Mouse (Mus musculus) urinary bladder, adult 18-20 months (tissue): ENCODE data around the gene Dnajc11.

Experiments used
- DNase-seq, 2 experiments: peaks; one replicate each; pipeline ENCODE4 v3.0.0; 2022; ENCODE audit warnings: low spot score in 2 of 2, mixed read lengths in 2 of 2

Gene Dnajc11

DNA sequence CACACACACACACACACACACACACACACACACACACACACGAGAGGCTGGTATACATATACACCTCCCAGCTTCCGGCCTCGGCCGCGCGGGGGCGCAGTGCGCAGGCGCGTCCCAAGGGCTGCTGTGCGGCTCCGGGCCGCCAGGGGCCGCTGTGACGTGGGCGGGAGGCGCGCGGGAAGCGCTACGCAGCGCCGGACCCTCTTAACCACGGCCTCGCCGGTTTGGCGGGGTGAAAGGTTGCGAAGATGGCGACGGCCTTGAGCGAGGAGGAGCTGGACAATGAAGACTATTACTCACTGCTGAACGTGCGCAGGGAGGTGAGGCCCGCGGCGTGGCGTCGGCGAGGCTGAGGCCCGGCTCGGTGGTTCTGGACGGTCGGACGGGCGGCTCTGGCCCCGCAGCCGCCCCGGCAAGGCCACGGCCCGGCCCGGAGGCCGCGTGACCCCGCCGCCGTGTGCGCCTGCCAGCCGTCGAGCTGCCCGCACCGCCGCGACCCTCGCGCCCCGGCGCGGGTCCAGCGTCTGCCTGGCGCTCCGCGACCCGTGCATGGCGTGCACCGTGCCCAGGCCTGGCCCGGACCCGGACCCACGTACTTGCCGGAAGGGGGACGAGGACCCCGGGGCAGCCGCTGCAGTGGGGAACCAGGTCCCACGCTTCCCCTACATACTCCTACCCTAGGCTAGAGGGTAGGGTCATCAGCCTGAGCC lies at the start of gene Dnajc11:
Gene Dnajc11 (plus strand): TSS at position 187 of the 710 bp plus-strand sequence.
- DNase-seq: peak; percentile 88 to 93

DNA sequence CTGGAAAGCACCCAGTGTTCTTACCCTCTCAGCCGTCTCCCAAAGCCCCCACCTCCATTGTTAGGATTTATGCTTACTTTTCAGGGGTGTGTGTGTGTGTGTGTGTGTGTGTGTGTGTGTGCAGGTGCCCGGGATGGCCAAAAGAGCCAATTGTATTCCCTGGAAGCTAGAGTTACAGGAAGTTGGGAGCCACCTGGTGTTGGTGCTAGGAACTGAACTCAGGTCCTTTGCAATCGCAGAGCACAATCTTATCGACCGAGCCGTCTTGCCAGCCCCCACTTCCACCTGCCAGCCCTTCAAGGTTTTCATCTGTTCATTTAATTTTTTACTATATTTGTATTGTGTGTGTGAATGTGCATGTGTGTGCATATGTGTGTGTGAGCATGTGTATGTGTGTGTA lies 40.2 kb upstream of the Dnajc11 start:
- no peak for DNase-seq

DNA sequence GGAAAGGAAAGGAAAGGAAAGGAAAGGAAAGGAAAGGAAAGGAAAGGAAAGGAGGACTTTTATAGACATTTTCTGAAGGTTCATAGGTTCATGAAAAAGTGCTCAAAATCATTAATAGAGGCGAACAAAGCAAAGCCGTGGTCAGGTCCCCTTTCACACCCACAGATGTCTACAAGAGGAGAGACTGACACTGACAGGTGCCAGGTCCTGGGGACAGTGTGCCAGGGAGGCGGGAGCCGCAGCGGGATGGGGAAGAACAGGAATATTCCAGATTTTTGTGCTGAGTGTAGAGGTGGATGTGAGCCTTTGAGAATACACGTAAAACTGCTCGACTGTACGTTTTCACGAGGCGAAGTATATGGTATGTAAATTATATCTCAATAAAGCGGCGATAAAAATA lies 38.6 kb upstream of the Dnajc11 start:
- DNase-seq: no peak

DNA sequence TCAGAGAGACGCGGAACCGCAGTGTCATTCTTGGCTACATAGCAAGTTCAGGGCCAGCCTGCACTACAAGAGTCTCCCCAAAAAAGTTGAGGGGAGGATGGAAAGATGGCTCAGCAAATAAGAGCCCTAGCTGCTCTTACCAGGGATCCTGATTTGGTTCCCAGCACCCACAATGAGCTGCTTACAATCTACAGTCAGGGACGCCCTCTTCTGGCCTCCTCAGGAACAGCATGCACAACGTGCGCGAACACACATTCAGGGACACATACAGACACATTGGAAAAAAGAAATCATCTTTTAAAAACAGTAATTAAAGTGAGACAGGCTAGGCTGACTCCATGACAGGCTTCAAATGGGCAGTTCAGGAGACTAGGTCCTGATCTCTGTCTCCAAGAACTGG lies 37.9 kb upstream of the Dnajc11 start:
- no peak for DNase-seq

DNA sequence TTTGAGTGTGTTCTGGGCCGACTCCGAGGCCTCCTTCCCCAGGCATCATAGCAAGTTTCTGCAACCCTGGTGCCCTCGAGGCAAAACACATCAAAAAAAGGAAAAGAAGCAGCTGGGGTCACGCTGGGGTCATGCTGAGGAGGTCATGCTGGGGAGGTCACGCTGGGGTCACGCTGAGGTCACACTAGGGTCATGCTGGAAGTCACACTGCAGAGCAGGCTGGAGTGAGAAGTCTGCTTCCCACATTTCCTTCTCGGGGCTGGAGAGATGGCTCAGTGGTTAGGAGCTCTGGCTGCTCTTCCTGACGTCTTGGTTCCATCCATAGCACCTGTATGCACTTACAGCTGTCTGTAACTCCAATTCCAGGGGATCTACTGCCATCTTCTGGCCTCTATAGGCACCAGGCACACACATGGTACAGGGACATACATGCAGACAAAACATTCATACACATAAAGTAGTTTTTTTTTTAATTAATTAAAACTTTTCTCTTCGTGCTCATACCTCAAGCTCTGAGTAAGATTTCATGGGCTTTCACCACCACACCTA lies 36.3 kb upstream of the Dnajc11 start:
- no peak for DNase-seq

DNA sequence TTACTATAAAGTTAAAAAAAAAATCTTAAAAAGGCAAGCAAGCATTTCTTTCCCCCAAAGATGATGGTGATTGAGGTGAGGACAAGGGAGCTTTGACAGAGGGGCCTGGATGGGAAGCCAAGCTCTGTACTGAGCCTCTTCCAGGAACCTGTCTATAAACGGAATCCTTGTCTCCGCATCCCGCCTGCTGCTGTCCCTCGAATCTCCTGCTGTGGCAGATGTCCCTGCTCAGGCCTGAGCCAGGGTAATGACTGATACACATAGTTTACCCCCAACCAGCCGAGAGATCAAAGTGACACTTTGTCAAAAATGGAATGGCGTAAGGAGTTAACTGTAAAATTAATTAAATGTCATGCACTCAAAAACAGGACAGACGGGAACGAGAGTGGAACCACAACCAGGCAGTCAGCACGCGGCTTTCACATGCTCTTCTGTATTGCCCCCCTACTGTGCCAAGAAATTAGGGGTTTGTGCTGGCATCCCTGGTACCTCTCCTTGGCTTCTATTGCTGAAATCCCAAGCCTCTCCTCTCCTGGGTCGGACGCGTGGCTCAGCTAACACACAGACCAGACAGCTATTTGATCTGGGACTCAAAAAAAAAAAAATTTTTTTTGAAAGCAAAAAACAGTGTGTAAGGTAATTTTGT lies 34.8 kb upstream of the Dnajc11 start:
- no peak for DNase-seq

DNA sequence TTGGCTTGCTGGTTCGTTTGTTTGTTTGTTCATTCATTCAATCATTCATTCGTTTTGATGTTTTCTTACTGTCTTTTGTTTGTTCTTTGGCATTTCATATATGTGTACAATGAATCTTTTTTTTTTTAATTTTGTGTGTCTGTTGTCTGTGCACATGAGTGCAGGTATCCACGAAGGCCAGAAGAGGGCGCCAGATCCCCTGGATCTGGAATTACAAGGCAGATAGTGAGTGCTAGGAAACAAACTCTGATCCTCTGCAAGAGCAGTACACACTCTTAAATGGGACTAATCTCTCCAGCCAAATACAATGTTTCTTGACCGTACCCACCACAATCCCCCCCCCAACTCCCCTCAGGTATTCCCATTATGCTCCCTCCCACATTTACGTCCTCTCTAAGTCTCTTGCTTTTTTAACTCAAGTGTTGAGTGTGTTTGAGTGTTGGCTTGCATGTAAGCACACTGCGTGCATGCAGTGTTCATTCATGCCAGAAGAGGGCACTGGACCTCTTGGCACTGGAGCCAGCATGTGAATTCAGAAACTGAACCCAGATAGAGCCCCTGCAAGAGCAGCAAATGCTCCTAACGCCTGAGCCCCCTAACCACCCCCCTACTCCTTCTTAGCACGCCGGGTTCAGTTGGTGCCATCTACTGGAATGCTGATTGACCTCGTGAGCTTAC lies 33.6 kb upstream of the Dnajc11 start:
- no peak for DNase-seq

DNA sequence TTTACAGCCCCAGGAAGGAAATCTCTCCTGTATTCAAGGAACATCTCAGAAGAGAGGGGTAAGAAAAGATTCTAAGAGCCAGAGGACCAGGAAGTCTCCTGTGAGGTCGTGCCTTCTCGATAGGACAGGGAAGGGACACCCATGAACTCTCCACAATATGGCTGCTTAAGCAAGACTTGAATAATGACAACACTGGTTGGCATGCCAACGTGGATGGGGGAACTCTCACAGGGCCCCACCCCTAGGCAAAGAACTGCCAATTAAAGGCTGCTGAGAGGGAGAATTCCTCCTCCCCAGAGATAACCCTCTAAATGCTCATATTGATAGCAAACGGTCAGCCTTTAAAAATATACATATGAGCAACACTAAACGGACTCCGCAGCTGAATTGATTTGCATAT lies 32.8 kb upstream of the Dnajc11 start:
- DNase-seq: no peak

DNA sequence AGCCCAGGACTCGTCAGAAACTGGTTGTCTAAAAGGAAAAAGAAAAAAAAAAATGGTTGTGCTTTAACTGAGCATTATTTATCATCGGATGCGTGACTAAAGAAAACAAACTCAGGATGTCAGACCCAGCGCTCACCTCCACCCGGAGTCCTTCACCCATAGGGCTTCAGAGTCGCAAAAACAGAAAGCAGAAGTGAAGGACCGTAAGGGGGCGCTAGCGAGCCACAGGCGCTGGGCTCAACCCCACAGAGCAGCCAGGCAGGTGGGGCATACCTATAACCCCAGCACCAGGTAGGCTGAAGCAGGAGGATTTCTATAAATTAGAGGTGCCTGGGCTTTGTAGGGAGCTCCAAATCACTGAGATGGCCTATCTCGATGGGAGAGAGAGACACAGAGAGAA lies 32.1 kb upstream of the Dnajc11 start:
- no peak for DNase-seq

DNA sequence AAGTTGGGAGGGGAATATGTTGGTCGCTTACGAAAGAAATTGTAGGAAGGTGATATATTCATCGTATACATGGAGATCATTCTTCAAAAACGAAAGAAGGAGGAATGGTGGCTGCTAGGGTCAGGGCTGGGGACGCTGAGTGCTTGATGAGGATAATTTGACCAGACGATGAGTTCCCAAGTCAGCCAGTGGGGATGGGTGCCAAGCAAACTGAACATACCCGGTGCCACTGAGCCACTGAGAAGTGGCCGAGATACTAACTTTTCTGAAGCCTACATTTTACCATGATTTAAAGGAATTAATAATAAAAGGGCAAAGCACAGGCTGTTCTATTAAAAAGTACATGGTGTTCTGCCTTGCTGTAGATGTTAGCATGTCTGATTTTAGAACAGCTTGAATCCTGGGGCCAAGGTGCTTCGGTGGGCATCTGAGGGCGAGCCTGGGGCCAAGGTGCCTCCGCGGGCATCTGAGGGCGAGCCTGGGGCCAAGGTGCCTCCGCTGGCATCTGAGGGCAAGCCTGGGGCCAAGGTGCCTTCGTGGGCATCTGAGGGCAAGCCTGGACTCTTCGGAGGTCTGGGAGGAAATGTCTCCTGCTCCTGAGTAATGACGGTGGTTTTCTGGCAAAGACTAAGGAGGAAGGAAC lies 31.3 kb upstream of the Dnajc11 start:
- no peak for DNase-seq

DNA sequence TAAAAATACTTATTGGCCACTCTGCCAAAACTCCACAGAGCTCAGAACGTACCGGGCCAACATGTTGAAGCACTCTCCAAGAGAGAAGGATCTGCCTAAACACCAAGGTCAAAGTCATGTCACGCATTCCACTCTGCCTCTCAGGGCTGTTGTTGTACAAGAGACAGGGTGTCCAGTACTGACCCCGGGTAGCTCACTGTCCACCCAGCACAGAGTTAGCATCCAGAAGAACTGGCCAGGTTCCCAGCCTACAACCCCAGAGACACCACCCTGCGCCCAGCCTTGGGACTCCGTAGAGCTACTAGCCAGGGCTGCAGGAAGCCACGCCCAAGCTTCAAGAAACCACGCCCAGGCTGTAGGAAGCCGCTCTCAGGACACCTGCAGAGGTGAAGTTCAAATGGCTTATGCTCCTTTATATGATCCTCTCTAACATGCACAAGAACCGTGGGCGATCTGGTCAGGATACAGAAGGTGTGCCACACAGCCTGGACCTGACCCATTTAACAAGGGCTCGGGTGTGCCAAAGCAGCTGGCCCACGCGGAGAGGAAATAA lies 30.7 kb upstream of the Dnajc11 start:
- peak in 1 of 2 experiments; percentile 20 for DNase-seq

DNA sequence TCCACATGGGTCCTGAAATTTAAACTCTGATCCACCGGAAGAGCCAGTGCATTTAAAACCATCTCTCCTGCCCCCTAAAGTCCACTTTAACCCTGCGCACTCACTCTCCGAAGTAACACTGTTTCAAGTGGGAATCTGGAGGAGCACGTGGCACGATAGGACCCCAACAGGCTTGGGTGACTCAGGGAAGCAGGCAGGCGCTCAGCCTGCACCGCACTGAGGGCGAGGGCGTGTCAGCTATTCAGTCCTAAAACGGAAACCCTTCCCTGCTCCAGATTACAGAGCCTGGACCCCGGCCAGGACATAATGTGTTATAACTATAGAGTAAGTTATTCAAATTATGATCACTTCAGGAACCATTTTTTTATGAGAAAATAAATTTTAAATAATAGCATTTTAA lies 29.4 kb upstream of the Dnajc11 start:
- DNase-seq: no peak

DNA sequence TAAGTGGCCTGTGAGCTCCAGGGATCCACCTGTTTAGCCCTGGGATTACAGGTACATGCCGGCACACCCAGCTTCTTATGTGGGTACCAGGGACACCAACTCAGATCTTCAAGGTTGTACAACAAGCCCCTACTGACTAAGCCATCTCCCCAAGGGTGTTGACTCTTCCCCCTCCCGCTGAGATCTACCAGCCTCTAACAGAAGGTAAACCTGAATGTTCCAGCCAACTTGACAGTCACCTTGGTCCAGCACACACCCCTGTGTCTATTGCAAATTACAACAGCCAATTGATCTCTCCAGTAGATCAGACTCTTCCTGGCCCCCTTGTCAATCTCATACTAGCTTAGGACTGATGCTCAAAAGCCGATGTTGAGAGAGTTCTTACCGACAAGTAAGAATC lies 27.9 kb upstream of the Dnajc11 start:
- no peak for DNase-seq

DNA sequence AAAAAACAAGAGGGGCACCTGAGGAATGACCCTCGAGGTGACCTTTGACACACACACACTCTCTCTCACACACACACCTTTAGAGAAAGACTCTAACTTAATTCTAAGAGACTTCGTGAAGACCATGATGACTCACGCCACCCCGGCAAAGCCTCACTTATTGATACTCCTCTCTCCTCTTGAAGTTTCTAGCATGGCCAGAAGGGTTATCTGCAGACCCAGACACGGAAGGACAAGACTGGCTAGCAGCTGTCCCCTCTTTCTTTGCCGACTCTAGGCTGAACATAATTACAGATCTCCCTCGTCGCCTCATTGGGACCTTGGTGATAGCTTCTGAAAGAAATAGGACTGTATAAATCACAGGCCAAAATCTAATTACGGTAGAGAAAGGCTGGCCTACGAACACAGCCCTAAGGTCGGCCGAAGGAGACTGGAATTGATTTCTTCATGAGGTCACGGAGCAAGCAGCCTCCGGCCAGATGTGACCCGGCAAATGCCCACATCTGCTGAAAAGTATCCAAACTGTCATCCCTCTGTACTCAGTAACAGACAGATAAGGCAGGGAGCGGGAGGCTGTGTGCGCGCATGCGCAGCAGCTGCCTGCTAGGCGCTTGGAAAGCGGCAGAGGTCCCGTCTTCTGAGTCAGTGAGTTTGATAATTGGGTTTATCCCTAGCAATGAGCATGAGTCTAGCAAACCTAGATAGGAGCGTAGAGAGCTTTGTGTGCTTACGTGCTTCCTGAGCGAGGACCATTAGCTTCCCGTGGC lies 25.7 kb upstream of the Dnajc11 start:
- no peak for DNase-seq

DNA sequence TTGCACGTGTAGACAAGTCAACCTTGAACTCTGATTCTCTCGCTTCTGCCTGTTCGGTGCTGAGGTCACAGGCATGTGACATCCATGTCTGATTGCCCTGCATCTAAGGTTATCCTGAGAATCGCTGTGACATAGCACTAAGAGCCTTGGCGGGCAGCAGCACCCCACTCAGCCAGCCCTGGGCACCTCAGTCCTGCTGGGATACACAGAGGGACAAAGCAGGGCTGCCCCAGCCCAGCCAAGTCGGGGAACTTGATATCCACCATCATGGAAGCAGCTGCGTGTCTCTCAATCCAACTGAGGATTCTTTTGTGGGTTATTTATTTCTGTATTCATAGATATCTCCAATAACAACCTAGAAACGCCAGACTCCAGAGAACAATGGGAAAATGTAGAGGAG lies 24.7 kb upstream of the Dnajc11 start:
- no peak for DNase-seq

DNA sequence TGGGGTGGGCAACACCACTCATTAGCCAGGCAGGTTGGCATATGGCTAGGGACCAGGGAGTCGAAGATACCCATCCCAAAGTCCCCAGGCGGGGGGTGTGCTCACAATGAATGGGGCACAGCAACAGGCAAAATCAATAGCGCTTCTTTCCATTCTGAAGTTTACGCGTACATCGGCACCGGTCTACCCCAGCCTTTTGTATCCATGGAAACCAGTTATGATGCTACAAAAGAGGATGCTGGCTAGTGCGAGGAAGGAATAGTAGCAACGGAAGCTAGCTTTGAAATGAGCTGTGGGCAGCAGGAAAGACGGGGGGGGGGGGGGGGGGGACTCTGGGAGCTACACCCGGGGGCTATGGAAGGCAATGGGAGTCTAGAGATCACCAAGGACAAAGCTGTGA lies 17.2 kb upstream of the Dnajc11 start:
- DNase-seq: no peak

DNA sequence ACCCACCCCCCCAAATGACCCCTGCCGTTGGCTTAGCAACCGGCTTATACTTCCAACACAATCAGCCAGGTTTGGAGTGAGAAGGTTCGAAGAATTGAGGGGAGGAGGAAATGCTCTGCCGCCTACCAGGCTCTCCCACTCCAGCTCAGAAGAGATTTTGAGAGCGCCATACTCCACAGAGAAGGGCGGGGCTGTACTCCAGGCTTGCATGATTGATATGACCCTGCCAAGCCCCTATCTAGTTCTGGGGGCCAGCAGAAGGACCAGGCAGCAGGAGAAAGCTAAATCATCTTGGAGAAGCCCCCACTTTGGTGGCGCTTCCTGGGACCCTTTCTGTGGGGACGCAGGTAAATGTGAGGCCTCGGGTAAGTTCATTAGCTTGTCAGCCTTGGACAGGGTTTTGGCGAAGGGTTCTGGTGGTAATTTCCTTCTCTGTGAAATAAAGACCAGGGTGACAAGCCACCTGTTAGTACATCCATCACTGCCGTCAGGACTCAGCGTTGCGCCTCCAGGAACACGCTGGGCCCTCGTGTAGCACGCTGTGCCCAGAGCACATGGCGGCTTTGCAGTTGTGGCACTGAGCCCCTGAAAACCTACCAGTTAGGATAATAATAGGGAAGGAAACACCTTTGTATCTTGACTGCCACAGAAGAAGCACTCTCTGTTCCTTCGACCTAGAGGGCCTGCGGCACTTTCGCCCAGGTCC lies 14.2 kb upstream of the Dnajc11 start:
- DNase-seq: no peak

DNA sequence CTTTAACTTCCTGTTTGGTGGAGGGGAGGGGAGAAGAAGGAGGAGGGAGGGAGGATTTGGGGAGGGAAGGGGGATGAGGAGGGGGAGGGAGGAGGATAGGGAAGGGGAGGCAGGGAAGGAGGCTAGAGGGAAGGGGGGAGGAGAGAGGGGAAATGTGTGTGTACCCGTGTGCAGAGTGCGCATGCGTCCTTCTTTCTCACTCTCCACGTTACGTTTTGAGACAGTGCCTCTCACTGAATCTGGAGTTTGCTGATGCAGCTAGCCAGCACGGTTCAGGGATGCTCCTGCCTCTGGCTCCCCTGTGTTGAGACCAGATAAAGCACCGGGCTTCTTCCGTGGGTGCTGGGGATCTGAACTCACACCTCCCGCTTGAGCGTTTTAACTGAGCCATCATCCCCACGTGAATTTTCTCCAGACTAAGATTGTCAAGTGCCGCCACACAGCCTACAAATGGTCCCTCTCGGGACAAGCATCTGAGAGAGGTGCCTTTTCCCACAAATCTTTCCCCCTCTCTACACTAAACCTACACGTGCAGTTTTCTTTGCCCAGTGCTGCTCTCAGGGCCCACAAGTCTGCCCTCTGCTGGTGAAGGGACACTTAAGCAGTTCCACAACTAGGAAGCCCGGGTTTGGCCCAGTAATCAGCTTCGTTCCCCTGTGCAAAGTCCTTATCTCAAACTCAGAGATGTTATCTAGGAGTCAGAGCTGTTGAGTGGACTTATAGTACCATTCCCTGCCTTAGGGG lies 13.4 kb upstream of the Dnajc11 start:
- no peak for DNase-seq

DNA sequence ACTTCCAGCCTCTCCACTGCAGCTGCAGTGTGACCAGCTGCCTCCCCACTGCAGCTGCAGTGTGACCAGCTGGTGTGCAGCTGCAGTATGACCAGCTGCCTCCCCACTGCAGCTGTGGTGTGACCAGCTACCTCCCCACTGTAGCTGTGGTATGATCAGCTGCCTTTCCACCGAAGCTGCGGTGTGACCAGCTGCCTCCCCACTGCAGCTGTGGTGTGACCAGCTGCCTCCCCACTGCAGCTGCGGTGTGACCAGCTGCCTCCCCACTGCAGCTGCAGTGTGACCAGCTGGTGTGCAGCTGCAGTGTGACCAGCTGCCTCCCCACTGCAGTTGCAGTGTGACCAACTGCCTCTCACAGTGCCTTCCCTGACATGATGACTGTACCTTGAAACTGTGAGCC lies 11.4 kb upstream of the Dnajc11 start:
- no peak for DNase-seq
